Comparison of ENCODE assay signal across 24 mouse cellular contexts in genomic region chr10:65330345-65330744, GRCm38 (mm10).
DNase-seq lines count a peak whose midpoint lies in the region; ATAC-seq and TF ChIP-seq lines count a peak whose summit lies in the region.
"Had no signal": no experiment of that assay in that cellular context is flagged by ENCODE, and none has a peak within 500 bp of the region (broad histone marks: within the 10 kb centered on the region; RNA-seq: fewer than 3 reads in every experiment).

No protein-coding gene starts in this region.

- 66% methylated on average over 1 of the region's 1 CpGs for WGBS in hindbrain, embryonic 16.5 days
- 81% methylated on average over 1 of the region's 1 CpGs for WGBS in hindbrain, embryonic 12.5 days
- 73% methylated on average over 1 of the region's 1 CpGs for WGBS in midbrain, postnatal 0 days
- WGBS in midbrain, embryonic 13.5 days: 74% methylated on average over 1 of the region's 1 CpGs
- 41% methylated on average over 1 of the region's 1 CpGs for WGBS in neural tube, embryonic 15.5 days

- peak; percentile 42; the same call in 1 of the 2 replicates for ATAC-seq in hindbrain, embryonic 16.5 days
- no peak for ATAC-seq in hindbrain, embryonic 12.5 days (ENCODE audit: low FRiP score)
- ATAC-seq in midbrain, postnatal 0 days (ENCODE audit: low FRiP score): no peak
- no peak for ATAC-seq in midbrain, embryonic 13.5 days
- peak; percentile 74 for ATAC-seq in neural tube, embryonic 15.5 days (ENCODE audit: low FRiP score)
- ATAC-seq: CD4-positive, CD25-positive, alpha-beta regulatory T cell, adult 4 months; forebrain, embryonic 13.5 days; forebrain, embryonic 16.5 days; intestine, embryonic 15.5 days had no signal

- peak; percentile 55 for DNase-seq in midbrain, postnatal 0 days (ENCODE audit: low spot score)
- DNase-seq in right cerebral cortex, postnatal 10 days (ENCODE audit: low spot score in 2 of 2): no peak
- DNase-seq: adrenal gland, adult 2 months; adrenal gland, postnatal 14 days; cerebellum, adult 11-12 months; cerebellum, adult 8-10 months; cerebellum, postnatal 10 days; cerebellum, postnatal 36 days; gastrocnemius, postnatal 10 days; gastrocnemius, postnatal 36 days; heart, adult 2 months; heart, postnatal 14 days; heart, postnatal 4 days had no signal

- no peak overlapping the region for H3K4me2 ChIP-seq in hindbrain, embryonic 16.5 days (ENCODE audit: low read length)
- H3K4me2 ChIP-seq in hindbrain, embryonic 12.5 days (replicated peaks): no peak overlapping the region
- no peak overlapping the region for H3K4me2 ChIP-seq in midbrain, postnatal 0 days (ENCODE audit: low read depth, low read length, poor library complexity, severe bottlenecking)
- no peak overlapping the region for H3K4me2 ChIP-seq in midbrain, embryonic 13.5 days (replicated peaks)
- H3K4me2 ChIP-seq in neural tube, embryonic 15.5 days: no peak overlapping the region
- H3K4me2 ChIP-seq: forebrain, embryonic 13.5 days; heart, embryonic 13.5 days; intestine, embryonic 15.5 days had no signal

- no peaks in the 10 kb centered on the region for H3K4me1 ChIP-seq in hindbrain, embryonic 16.5 days (ENCODE audit: control insufficient read depth, insufficient read depth, low read depth, low read length)
- H3K4me1 ChIP-seq in hindbrain, embryonic 12.5 days: no peaks in the 10 kb centered on the region
- H3K4me1 ChIP-seq in midbrain, postnatal 0 days (ENCODE audit: insufficient read depth, low read length): no peaks in the 10 kb centered on the region
- no peaks in the 10 kb centered on the region for H3K4me1 ChIP-seq in midbrain, embryonic 13.5 days (replicated peaks)
- H3K4me1 ChIP-seq in neural tube, embryonic 15.5 days: no peaks in the 10 kb centered on the region
- H3K4me1 ChIP-seq: forebrain, embryonic 10.5 days; forebrain, embryonic 13.5 days; heart, embryonic 10.5 days; heart, embryonic 13.5 days; intestine, embryonic 15.5 days had no signal

- no peaks in the 10 kb centered on the region for H3K9me3 ChIP-seq in hindbrain, embryonic 16.5 days (ENCODE audit: control insufficient read depth, low read length)
- H3K9me3 ChIP-seq in hindbrain, embryonic 12.5 days (replicated peaks): no peaks in the 10 kb centered on the region
- no peaks in the 10 kb centered on the region for H3K9me3 ChIP-seq in midbrain, postnatal 0 days (ENCODE audit: low read length)
- H3K9me3 ChIP-seq in midbrain, embryonic 13.5 days: no peaks in the 10 kb centered on the region
- no peaks in the 10 kb centered on the region for H3K9me3 ChIP-seq in neural tube, embryonic 15.5 days (replicated peaks)
- H3K9me3 ChIP-seq: forebrain, embryonic 10.5 days; forebrain, embryonic 13.5 days; heart, embryonic 10.5 days; heart, embryonic 13.5 days; intestine, embryonic 15.5 days had no signal

- no peak overlapping the region for H3K4me3 ChIP-seq in hindbrain, embryonic 16.5 days (ENCODE audit: low read length)
- no peak overlapping the region for H3K4me3 ChIP-seq in hindbrain, embryonic 12.5 days
- H3K4me3 ChIP-seq in midbrain, postnatal 0 days (ENCODE audit: low read depth, low read length): no peak overlapping the region
- H3K4me3 ChIP-seq in midbrain, embryonic 13.5 days (replicated peaks): no peak overlapping the region
- H3K4me3 ChIP-seq in neural tube, embryonic 15.5 days (replicated peaks): no peak overlapping the region
- H3K4me3 ChIP-seq: forebrain, embryonic 10.5 days; forebrain, embryonic 13.5 days; heart, adult 2 months; heart, embryonic 10.5 days; heart, embryonic 13.5 days; intestine, embryonic 15.5 days had no signal

- no peak overlapping the region for H3K27ac ChIP-seq in hindbrain, embryonic 16.5 days (ENCODE audit: low read depth, low read length)
- no peak overlapping the region for H3K27ac ChIP-seq in hindbrain, embryonic 12.5 days
- H3K27ac ChIP-seq in midbrain, postnatal 0 days (ENCODE audit: low read depth, low read length): no peak overlapping the region
- no peak overlapping the region for H3K27ac ChIP-seq in midbrain, embryonic 13.5 days
- H3K27ac ChIP-seq in neural tube, embryonic 15.5 days (replicated peaks): no peak overlapping the region
- H3K27ac ChIP-seq: forebrain, embryonic 10.5 days; forebrain, embryonic 13.5 days; heart, adult 2 months; heart, embryonic 10.5 days; heart, embryonic 13.5 days; intestine, embryonic 15.5 days had no signal

- no peaks in the 10 kb centered on the region for H3K27me3 ChIP-seq in hindbrain, embryonic 16.5 days (replicated peaks; ENCODE audit: control insufficient read depth, insufficient read depth, low read length)
- H3K27me3 ChIP-seq in hindbrain, embryonic 12.5 days: no peaks in the 10 kb centered on the region
- H3K27me3 ChIP-seq in midbrain, postnatal 0 days (ENCODE audit: insufficient read depth, low read length): no peaks in the 10 kb centered on the region
- no peaks in the 10 kb centered on the region for H3K27me3 ChIP-seq in midbrain, embryonic 13.5 days
- H3K27me3 ChIP-seq in neural tube, embryonic 15.5 days (replicated peaks): no peaks in the 10 kb centered on the region
- H3K27me3 ChIP-seq: forebrain, embryonic 13.5 days; heart, embryonic 13.5 days; intestine, embryonic 15.5 days had no signal

- no peak overlapping the region for H3K9ac ChIP-seq in hindbrain, embryonic 16.5 days (ENCODE audit: low read depth, low read length)
- H3K9ac ChIP-seq in hindbrain, embryonic 12.5 days: no peak overlapping the region
- H3K9ac ChIP-seq in midbrain, postnatal 0 days (replicated peaks; ENCODE audit: low read length, poor library complexity, severe bottlenecking): no peak overlapping the region
- H3K9ac ChIP-seq in midbrain, embryonic 13.5 days (replicated peaks): no peak overlapping the region
- H3K9ac ChIP-seq in neural tube, embryonic 15.5 days (replicated peaks): no peak overlapping the region
- H3K9ac ChIP-seq: forebrain, embryonic 13.5 days; heart, embryonic 13.5 days; intestine, embryonic 15.5 days had no signal

- TF ChIP-seq CTCF in midbrain, postnatal 0 days (IDR thresholded peaks at IDR 0.05): no peak

- no peaks in the 10 kb centered on the region for H3K36me3 ChIP-seq in hindbrain, embryonic 16.5 days (ENCODE audit: control insufficient read depth, insufficient read depth, low read length)
- H3K36me3 ChIP-seq in hindbrain, embryonic 12.5 days: no peaks in the 10 kb centered on the region
- no peaks in the 10 kb centered on the region for H3K36me3 ChIP-seq in midbrain, postnatal 0 days (ENCODE audit: insufficient read depth, low read length)
- H3K36me3 ChIP-seq in midbrain, embryonic 13.5 days: no peaks in the 10 kb centered on the region
- no peaks in the 10 kb centered on the region for H3K36me3 ChIP-seq in neural tube, embryonic 15.5 days
- H3K36me3 ChIP-seq: forebrain, embryonic 10.5 days; heart, embryonic 10.5 days; heart, embryonic 13.5 days; intestine, embryonic 15.5 days had no signal

Comparison
In these comparisons a context has a peak if more than half of its experiments do, and no peak if none do; other contexts are left out.
1. ATAC-seq: peak in hindbrain, embryonic 16.5 days (single experiment) and neural tube, embryonic 15.5 days (single experiment); none in hindbrain, embryonic 12.5 days (single experiment), midbrain, postnatal 0 days (single experiment) and midbrain, embryonic 13.5 days (single experiment).